Mouse (Mus musculus): Measurements from ENCODE around the gene Plcg2. TPM values are rescaled to one million over a fixed set of nuclear protein-coding genes. Genes with fewer than 3 reads are reported as not detected.
A peak's percentile ranks its signal among the peaks of the same experiment; 100 is the strongest.

Plcg2 gene
- polyA plus RNA-seq, 1 experiment from 2014 or later, result 7.3 TPM

DNA sequence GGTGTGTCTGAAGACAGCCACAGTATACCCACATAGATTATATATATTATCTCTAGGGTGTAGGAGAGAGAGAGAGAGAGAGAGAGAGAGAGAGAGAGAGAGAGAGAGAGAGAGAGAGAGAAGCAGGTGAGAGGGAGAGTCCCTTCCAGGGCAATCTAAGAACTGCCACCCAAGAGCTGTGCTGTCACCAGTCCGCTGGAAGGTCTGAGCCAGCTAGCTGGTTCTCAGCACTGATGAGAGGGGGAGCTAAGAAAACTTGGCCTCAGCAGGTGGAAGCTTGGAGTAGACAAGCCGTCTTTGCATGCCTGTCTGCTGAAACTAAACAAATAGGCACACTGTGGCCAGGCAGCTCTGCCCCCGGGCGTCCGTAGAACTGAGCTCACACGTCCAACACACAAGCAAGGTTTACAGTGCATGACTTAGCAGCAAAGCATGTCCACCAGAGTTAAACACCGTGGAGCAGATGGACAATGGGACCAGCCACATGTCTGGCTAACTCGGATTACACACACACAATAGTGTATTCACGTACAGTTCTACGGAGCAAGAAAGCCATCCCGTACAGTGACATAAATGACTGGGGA, 35.3 kb upstream of the Plcg2 start:
- no peaks in the 10 kb centered on the region for H3K4me1 ChIP-seq (ENCODE audit: insufficient read depth)
- H3K9me3 ChIP-seq (ENCODE audit: low read length), result no peaks in the 10 kb centered on the region; the same call in 1 of the 2 replicates
- H3K27ac ChIP-seq (ENCODE audit: low read depth), result no peak overlapping the region
- DNase-seq, result no peak
- no peak overlapping the region for H3K4me3 ChIP-seq (ENCODE audit: low read depth, low read length)
- H3K27me3 ChIP-seq (ENCODE audit: insufficient read depth, low read length), result no peaks in the 10 kb centered on the region
- no peak overlapping the region for H3K9ac ChIP-seq (replicated peaks)
- peaks cover 17% of the 10 kb centered on the region for H3K36me3 ChIP-seq (replicated peaks; ENCODE audit: insufficient read depth, low read length)
- 73% methylated on average over 11 of the region's 11 CpGs for WGBS (ENCODE audit: insufficient replicate concordance)
- ATAC-seq, result peak; percentile 19; the same call in 1 of the 2 replicates
- no peak overlapping the region for H3K4me2 ChIP-seq (ENCODE audit: low read depth, low read length)
- no peak for TF ChIP-seq CTCF (IDR thresholded peaks at IDR 0.05; ENCODE audit: low read depth)
- TF ChIP-seq EP300 (IDR thresholded peaks at IDR 0.05; ENCODE audit: low read depth), result no peak

- H3K27me3 ChIP-seq (ENCODE audit: insufficient read depth, low read length), result no peaks in the 10 kb centered on the region
- H3K4me2 ChIP-seq (ENCODE audit: low read depth, low read length), result no peak overlapping the region
- no peak overlapping the region for H3K9ac ChIP-seq (replicated peaks)
- H3K27ac ChIP-seq (ENCODE audit: low read depth), result no peak overlapping the region
- no peaks in the 10 kb centered on the region; the same call in 1 of the 2 replicates for H3K9me3 ChIP-seq (ENCODE audit: low read length)
- peaks cover 5% of the 10 kb centered on the region for H3K36me3 ChIP-seq (replicated peaks; ENCODE audit: insufficient read depth, low read length)
- DNase-seq (no peak), ATAC-seq (no peak)
- no peaks in the 10 kb centered on the region for H3K4me1 ChIP-seq (ENCODE audit: insufficient read depth)
- TF ChIP-seq CTCF (IDR thresholded peaks at IDR 0.05; ENCODE audit: low read depth) (peak; percentile 65), EP300 (IDR thresholded peaks at IDR 0.05; ENCODE audit: low read depth) (no peak)
- 89% methylated on average over 6 of the region's 6 CpGs for WGBS (ENCODE audit: insufficient replicate concordance)
- no peak overlapping the region for H3K4me3 ChIP-seq (ENCODE audit: low read depth, low read length)
These were observed 33.6 kb upstream of the Plcg2 start for GRCm38 (mm10) chr8:117464525-117464924.

- peak; percentile 70 for ATAC-seq
- H3K4me1 ChIP-seq (ENCODE audit: insufficient read depth), result peaks cover 7% of the 10 kb centered on the region; the same call in 1 of the 2 replicates
- 25% methylated on average over 5 of the region's 5 CpGs for WGBS (ENCODE audit: insufficient replicate concordance)
- TF ChIP-seq EP300 (IDR thresholded peaks at IDR 0.05; ENCODE audit: low read depth) (no peak), CTCF (IDR thresholded peaks at IDR 0.05; ENCODE audit: low read depth) (peak; percentile 88)
- no peaks in the 10 kb centered on the region; the same call in 1 of the 2 replicates for H3K36me3 ChIP-seq (replicated peaks; ENCODE audit: insufficient read depth, low read length)
- H3K9me3 ChIP-seq (ENCODE audit: low read length), result no peaks in the 10 kb centered on the region; the same call in 1 of the 2 replicates
- H3K27ac ChIP-seq (ENCODE audit: low read depth), result no peak overlapping the region
- no peak overlapping the region for H3K4me3 ChIP-seq (ENCODE audit: low read depth, low read length)
- no peak overlapping the region for H3K9ac ChIP-seq (replicated peaks)
- DNase-seq, result peak; percentile 59
- no peaks in the 10 kb centered on the region for H3K27me3 ChIP-seq (ENCODE audit: insufficient read depth, low read length)
- no peak overlapping the region for H3K4me2 ChIP-seq (ENCODE audit: low read depth, low read length)
These were observed 32.8 kb upstream of the Plcg2 start for GRCm38 (mm10) chr8:117465250-117465649.

DNA sequence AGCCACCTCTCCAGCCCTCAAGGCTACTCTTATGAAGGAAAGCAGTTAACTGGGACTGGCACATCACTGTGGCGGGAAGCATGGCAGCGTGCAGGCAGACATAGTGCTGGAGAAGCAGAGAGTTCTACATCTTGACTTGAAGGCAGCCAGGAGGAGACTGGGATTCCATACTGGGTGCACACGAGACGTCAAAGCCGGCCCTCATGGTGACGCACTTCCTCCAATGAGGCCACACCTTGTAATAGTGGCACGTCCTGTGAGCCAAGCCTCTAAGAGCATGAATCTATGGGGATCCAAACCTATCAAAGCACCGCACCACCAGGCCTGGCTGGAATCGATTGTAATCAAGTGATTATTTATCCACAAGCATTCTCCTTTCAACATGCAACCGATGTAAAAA, 30.6 kb upstream of the Plcg2 start:
- H3K4me3 ChIP-seq (ENCODE audit: low read depth, low read length), result no peak overlapping the region
- WGBS (ENCODE audit: insufficient replicate concordance), result 69% methylated on average over 10 of the region's 10 CpGs
- ATAC-seq (no peak), DNase-seq (no peak)
- H3K36me3 ChIP-seq (replicated peaks; ENCODE audit: insufficient read depth, low read length), result no peaks in the 10 kb centered on the region
- no peaks in the 10 kb centered on the region; the same call in 1 of the 2 replicates for H3K9me3 ChIP-seq (ENCODE audit: low read length)
- 0 out of 2 replicates have a peak, but pooled peaks cover 3% of the 10 kb centered on the region for H3K27me3 ChIP-seq (ENCODE audit: insufficient read depth, low read length)
- H3K4me1 ChIP-seq (ENCODE audit: insufficient read depth), result peaks cover 10% of the 10 kb centered on the region; the same call in 1 of the 2 replicates
- no peak overlapping the region for H3K4me2 ChIP-seq (ENCODE audit: low read depth, low read length)
- H3K27ac ChIP-seq (ENCODE audit: low read depth), result no peak overlapping the region
- TF ChIP-seq EP300 (IDR thresholded peaks at IDR 0.05; ENCODE audit: low read depth), result no peak
- TF ChIP-seq CTCF (IDR thresholded peaks at IDR 0.05; ENCODE audit: low read depth), result no peak
- H3K9ac ChIP-seq (replicated peaks), result no peak overlapping the region

DNA sequence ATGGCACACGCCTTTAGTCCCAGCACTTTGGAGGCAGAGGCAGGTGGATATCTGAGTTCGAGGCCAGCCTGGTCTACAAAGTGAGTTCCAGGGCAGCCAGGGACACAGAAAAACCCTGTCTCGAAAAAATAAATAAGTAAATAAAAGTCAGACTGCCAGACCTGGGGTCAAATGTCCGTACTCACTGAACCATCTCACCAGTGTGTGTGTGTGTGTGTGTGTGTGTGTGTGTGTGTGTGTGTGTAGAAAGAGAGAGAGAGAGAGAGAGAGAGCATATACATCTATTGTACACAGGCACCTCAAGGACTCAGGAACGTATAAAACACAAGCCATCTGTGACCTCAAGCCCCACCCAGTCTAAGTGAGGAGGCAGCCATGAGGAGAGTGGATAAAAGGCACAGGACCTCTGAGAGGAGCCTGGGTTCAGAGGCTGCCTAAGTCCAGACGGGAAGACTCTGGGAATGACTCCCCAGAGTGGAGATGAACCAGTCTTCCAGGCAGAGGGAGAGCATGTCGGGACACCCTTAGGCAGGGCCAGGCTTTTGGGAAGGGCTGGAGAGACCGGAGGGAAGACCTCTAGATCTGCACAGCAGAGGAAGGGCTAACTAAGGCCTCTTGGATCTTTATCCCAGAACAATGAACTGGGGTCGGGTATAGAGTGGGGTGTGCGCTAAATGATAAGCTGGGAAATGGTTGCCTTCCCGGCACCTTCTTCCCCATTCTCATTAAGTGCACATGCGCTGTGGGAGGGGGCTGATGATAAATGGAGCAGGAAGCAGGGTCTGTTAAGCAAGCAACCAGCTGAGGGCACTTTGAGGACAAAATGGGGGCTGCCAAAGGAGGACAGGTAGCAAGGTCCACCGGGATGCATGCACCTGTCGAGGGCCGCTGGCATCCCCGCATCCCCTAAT, 28.4 kb upstream of the Plcg2 start:
- Histone ChIP-seq H3K27me3 (ENCODE audit: insufficient read depth, low read length) (0 out of 2 replicates have a peak, but pooled peaks cover 3% of the 10 kb centered on the region), H3K9me3 (ENCODE audit: low read length) (no peaks in the 10 kb centered on the region), H3K36me3 (replicated peaks; ENCODE audit: insufficient read depth, low read length) (no peaks in the 10 kb centered on the region), H3K4me2 (ENCODE audit: low read depth, low read length) (peak overlapping the region; percentile 40; the same call in 1 of the 2 replicates), H3K9ac (replicated peaks) (no peak overlapping the region), H3K4me1 (ENCODE audit: insufficient read depth) (peaks cover 10% of the 10 kb centered on the region; the same call in 1 of the 2 replicates), H3K27ac (ENCODE audit: low read depth) (no peak overlapping the region), H3K4me3 (ENCODE audit: low read depth, low read length) (no peak overlapping the region)
- ATAC-seq (no peak), DNase-seq (no peak)
- no peak for TF ChIP-seq EP300 (IDR thresholded peaks at IDR 0.05; ENCODE audit: low read depth)
- TF ChIP-seq CTCF (IDR thresholded peaks at IDR 0.05; ENCODE audit: low read depth), result no peak
- WGBS (ENCODE audit: insufficient replicate concordance), result 28% methylated on average over 16 of the region's 16 CpGs

DNA sequence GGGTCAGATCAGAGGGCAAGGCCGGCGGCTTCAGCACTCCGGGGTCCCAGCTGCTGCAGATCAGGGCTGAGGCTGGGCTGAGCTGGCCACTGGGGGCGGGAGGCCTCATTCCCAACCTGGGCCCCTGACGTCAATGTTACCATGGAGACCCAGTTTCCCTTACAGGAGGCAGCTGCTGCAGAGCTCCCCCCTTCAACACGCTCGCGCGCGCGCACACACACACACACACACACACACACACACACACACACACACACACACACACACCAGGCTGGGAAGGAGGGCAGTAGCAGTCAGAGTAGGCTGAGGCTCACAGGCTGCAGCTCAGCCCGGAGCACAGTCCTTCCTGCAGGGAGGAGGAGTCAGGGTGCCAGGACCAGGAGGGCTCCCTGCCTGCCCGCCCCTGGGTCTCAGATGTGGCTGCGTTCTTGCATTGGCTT, 27.7 kb upstream of the Plcg2 start:
- TF ChIP-seq CTCF (IDR thresholded peaks at IDR 0.05; ENCODE audit: low read depth), result no peak
- TF ChIP-seq EP300 (IDR thresholded peaks at IDR 0.05; ENCODE audit: low read depth), result no peak
- 2% methylated on average over 10 of the region's 14 CpGs for WGBS (ENCODE audit: insufficient replicate concordance)
- Histone ChIP-seq H3K36me3 (replicated peaks; ENCODE audit: insufficient read depth, low read length) (no peaks in the 10 kb centered on the region), H3K9me3 (ENCODE audit: low read length) (no peaks in the 10 kb centered on the region), H3K4me2 (ENCODE audit: low read depth, low read length) (peak overlapping the region; percentile 40), H3K4me1 (ENCODE audit: insufficient read depth) (peaks cover 10% of the 10 kb centered on the region; the same call in 1 of the 2 replicates), H3K9ac (replicated peaks) (no peak overlapping the region), H3K4me3 (ENCODE audit: low read depth, low read length) (no peak overlapping the region), H3K27me3 (ENCODE audit: insufficient read depth, low read length) (0 out of 2 replicates have a peak, but pooled peaks cover 3% of the 10 kb centered on the region), H3K27ac (ENCODE audit: low read depth) (no peak overlapping the region)
- ATAC-seq, result peak; percentile 38; the same call in 1 of the 2 replicates
- peak; percentile 66 for DNase-seq

All from liver, postnatal 0 days (tissue).